Mouse (Mus musculus) T-helper 17 cell (primary cell): ENCODE results near the gene Sidt1.

Source experiments
- in situ Hi-C, 2 experiments: fragments of 300-600 bp; cut with MboI, MseI; formaldehyde crosslinking; loops; 1 replicate in 1 of 2; 2 replicates in 1 of 2; pipeline ENCODE4 v1.15.1; 2025; ENCODE audit warnings: high pct_unique_total_duplicates in 2 of 2

Gene Sidt1

DNA sequence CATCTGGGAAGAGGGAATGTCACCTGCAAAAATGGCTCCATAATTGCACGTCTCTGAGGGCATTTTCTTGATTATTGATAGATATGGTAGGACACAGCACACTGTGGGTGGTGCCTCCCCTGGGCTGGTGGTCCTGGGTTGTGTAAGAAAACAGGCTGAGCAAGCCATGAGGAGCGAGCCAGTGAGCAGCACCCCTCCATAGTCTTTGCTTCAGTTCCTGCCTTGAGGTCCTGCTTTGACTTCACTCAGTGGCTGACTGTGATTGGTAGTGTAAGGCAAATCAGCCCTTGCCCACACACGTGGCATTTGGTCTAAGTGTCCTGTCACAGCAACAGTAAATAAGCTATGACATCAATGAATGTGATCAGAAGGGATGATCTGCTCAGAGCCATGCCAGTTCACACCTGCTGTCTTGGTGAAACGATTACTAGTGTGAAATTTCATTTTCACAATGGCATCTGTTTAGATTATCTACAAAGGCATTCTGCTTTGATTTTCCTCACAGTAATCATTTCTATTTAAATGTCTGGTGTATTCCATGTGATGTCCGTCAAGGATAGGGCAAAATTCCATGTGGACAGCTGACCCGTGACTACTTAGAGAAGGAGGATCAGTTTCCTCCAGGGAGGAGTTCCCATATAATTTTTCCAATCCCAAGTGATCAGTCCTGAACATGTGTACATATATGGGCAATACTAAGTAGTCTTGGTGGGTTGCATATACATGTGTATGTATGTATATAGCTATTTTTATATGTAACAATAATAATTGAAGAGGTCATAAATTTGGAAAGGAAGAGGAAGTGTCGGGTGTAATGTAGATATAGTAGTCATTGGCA, 79.0 kb downstream of the Sidt1 start:
- in situ Hi-C loops, result no loop called here

GRCm38 (mm10) chr16:44252735-44253134, 80.3 kb downstream of the Sidt1 start:
- in situ Hi-C loops, result no loop called here

- in situ Hi-C loops, result loop anchor here in 1 of 2 experiments (5.0 kb wide), 1 partner anchor 112 kb away; no protein-coding TSS in a partner anchor
Measured at GRCm38 (mm10) chr16:44249985-44250384, 83.0 kb downstream of the Sidt1 start.

DNA sequence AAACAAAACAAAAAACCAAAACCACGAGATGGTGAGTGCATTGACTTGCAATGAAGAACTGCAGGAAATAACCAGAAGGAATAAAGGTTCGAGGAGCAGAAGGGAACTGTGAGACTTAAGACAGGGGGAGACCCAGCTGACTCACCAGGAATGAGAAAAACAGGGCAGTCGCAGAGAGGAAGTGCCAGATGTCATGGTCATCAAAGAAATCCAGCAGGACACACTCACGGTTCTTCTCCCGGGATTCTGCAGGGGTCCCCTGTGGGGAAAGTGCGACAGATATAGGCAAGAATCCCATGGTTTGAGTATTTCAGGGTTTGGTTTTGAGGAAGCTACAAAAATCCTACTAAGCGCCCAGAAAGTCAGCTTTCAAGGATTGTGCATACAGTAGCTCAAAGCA, 89.7 kb downstream of the Sidt1 start:
- in situ Hi-C loops, result loop anchor here in 1 of 2 experiments (5.0 kb wide), 1 partner anchor 119 kb away; no protein-coding TSS in a partner anchor

DNA sequence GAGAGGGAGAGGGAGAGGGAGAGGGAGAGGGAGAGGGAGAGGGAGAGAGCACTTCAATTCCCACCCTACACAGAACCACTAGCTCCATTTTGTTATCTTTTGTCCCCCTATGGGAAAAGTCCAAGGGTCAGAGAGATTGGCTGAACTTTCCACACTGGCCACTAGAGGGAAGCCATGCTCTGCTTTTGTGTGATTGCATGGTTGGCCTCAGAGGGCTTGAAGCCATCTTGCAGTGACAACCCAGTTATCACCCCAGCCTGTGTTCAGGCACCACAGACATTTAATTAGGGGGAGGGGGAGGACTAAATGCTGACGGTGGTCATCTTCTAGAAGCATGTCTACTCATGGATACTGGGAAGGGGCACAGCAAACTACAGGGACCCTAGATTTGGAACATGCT, 90.4 kb downstream of the Sidt1 start:
- in situ Hi-C loops, result loop anchor here in 1 of 2 experiments (5.0 kb wide), 1 partner anchor 120 kb away; no protein-coding TSS in a partner anchor

- in situ Hi-C loops, result loop anchor here in 1 of 2 experiments (5.0 kb wide), 1 partner anchor 122 kb away; no protein-coding TSS in a partner anchor
Measured at GRCm38 (mm10) chr16:44240406-44240805, 92.6 kb downstream of the Sidt1 start.

DNA sequence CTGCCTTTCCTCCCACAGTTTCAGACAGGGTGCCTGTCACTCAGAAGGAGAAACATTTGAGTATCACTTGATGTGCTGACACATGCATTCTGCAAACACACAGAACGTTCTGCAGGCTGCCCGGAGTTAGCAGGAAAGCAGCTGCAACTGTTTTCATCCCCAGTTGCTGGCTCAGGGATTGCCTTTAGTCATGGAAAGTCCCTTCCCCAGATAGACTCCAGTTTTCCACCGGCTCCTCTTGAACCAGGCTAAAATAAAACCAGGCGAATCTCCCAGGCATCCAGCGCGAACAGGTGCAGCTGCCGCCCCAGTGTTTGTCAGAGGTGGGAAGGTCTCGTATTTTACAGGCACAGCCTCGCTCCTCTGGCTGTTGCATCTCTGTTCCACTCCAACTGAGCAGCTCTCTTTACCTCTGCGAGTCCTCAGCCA, 94.1 kb downstream of the Sidt1 start:
- in situ Hi-C loops, result no loop called here

- in situ Hi-C loops, result no loop called here
Measured at GRCm38 (mm10) chr16:44237836-44238235, 95.2 kb downstream of the Sidt1 start.

GRCm38 (mm10) chr16:44233019-44233418, 100.0 kb downstream of the Sidt1 start:
- in situ Hi-C loops, result no loop called here

GRCm38 (mm10) chr16:44226706-44227291, 106.2 kb downstream of the Sidt1 start:
- in situ Hi-C loops, result no loop called here

DNA sequence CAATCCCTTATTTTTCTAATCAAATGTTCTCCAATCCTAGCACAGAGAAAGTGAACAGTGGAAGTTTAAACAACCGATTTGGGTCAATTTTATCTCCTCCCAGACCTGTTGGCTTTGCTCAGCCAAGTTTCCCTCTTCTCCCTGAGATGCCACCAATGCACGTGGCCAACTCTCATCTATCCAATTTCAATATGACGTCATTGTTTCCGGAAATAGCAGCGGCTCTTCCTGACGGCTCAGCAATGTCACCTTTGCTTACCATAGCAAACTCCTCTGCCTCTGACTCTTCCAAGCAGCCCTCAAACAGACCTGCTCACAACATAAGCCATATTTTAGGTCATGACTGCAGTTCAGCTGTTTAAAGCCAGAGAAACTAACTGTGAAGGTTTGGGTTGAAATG, 111.5 kb downstream of the Sidt1 start:
- in situ Hi-C loops, result no loop called here

- in situ Hi-C loops, result no loop called here
Measured at GRCm38 (mm10) chr16:44216417-44216816, 116.6 kb downstream of the Sidt1 start.

DNA sequence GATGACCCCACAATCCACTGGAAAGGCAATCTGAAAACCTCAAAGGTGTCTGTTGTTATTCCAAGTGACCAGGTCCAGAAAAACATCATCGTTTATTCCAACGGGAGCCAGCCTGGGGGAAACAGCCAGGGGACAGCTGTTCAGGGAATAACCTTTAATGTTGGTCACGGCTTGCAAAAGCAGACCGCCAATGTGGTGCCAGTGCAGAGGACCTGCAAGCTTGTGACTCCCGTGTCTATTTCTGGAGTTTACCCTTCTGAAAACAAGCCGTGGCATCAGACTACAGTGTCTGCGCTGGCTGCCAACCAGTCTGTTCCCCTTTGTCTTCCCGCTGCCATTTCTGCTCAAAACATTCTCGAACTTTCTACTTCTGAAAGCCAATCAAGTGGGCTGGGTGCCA, 117.5 kb downstream of the Sidt1 start:
- in situ Hi-C loops, result no loop called here

GRCm38 (mm10) chr16:44212703-44213102, 120.3 kb downstream of the Sidt1 start:
- in situ Hi-C loops, result no loop called here

DNA sequence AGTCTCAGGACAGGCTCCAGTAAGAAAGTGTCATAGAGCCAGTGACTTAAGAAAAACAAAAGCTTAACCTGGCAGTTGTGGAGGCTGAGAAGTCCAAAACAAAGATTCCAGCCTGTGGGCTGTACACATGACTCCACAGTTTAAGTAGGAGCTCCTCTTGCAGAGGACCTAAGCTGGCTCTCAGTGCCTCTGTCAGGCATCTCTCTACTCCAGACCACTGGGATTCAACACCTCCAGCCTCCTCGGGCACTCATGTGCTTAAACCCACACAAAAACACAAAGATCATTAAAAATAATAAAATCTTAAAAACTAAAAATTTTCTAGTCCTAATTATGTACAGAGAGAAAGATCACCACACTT, 122.0 kb downstream of the Sidt1 start:
- in situ Hi-C loops, result no loop called here

DNA sequence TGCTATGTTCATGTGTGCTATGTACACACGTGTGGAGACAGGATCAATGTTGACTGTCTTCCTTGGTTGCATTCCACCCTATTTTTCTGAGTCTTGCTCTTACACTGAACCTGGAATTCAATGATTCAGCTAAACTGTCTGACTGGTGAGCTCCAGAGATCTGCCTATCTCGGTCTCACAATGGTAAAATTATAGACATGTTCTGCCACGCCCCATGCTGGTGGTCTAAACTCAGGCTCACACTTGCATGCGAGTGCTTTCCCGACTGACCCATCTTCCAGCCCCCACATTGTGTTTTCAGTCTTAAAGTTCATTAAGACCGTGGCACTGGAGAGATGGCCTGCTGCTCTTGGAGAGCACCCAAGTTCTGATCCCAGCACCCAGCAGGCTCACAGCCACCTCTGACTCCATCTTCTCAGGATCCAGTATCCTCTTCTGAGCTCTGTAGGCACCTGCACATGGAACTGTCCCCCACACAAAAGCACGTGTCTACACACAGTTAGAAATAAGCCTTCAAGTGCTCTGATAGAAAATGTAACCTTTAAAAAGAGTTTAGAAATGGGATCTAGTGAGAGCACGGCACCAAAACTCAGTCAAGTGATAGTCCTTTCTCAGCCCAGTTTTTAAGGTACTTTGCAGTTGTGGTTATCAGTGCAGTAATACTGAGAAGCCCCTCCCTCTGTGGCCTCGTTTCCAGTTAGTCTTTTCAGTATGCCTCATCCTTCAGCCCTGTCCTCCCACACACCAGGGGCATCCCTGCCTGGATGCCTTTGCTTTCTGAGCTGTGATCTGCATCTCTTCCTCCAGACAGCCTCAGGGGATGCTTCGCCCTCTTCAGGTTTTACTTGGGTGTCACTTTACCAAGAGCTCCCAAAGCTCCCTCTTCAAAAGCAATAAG, 122.6 kb downstream of the Sidt1 start:
- in situ Hi-C loops, result no loop called here

DNA sequence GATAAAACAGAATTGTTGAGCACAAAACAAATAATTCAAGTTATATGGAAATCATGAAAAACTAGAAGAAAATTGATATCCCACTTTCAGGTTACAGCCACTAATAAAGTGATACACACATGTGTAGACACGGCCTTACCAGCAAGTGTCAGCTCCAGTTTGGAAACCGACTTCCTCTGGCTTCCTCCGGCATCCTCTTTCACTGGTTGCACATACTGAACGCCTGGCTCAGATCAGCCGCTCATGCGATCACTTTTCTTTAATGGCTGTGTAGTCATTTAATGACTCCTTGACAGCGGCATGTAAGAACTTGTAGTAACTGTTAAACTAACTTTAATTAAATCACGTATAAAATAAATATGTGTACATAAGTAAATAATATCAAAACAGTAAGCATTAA, 127.0 kb downstream of the Sidt1 start:
- in situ Hi-C loops, result no loop called here

DNA sequence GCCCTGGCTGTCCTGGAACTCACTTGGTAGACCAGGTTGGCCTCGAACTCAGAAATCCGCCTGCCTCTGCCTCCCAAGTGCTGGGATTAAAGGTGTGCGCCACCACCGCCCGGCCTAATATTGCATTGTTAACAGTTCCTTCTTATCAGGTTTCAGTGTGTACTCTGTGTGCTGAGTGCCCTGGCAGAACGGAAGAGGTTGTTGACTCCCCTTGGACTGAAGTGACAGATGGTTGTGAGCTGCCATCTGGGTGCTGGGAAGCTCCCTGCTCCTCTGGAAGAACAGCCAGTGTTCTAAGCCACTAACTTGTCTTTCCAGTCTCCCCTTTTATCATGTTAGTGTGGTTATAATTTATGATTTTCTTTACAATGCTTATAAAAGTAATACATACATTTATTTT, 128.7 kb downstream of the Sidt1 start:
- in situ Hi-C loops, result no loop called here

DNA sequence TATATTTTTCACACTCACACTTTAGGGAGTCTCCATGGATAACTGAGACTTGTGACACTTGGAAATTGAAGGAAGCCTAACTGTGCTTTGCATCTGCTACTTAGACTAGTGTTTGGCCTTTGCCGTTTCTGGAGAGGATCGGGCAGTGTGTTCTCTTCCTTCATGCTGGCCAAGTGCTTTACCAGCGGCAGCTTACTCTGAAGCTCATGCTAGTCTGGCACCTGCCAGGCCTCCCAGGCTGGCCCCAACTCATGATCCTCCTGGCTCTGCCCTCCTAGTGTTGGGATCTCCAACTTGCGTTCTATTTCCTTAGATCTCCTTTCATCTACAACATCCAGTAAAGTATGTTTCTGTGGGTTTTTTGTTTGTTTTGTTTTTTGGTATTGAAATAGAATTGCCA, 132.8 kb downstream of the Sidt1 start:
- in situ Hi-C loops, result no loop called here

DNA sequence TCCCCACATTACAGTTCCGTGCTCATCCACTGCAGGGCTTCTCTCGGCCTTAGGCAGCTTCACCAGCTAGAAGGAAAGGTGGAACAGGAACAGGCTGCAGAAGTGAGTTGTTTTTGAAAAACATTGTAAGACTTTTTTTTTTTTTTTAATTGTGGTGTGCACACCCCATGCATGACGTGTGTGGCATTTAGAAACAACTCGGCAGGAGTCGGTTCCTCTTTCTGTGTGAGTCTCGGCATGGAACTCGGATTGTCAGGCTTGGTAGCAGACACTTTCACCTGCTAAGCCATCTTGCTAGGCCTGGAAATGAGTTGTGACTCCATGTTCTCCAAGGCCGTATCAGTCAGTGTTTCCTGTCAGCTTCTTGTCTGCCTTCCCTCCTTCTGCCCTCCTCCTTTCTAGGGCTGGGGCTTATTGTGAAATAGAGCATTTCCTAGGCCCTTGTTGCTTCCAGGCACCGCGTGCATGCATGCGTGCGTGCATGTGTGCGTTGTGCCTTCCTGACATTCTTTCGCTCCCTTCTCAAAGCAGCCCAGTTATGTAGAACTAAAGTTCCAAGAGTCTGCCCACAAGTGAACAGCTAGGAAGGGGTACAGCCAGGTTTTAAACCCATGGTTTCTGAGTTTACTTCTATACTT, 133.8 kb downstream of the Sidt1 start:
- in situ Hi-C loops, result no loop called here

GRCm38 (mm10) chr16:44190968-44191367, 142.0 kb downstream of the Sidt1 start:
- in situ Hi-C loops, result no loop called here
